Mouse (Mus musculus) embryonic facial prominence, embryonic 15.5 days (tissue): ENCODE measurements at regions not wholly inside any gene's neighbourhood (a gene's known extent, or its start where the extent isn't known, plus 50 kb on each side); places are given as distances from the start of the nearest gene placed in this dataset.

Experiments used
- ATAC-seq: fragments of 200-750 bp; cut with Nextera tagmentation; 2 replicates; pipeline ENCODE4 v1.8.0; 2017; ENCODE audit warnings: low read depth, moderate TSS enrichment; ENCODE audit not compliant: insufficient number of reproducible peaks, low FRiP score, low TSS enrichment
- H3K27ac ChIP-seq: fragments of 300-500 bp; sonication (generic); replicated peaks from 2 replicates; pipeline ENCODE4 v1.5.1; 2015; ENCODE audit warnings: mild to moderate bottlenecking, inconsistent platforms
- H3K27me3 ChIP-seq: fragments of 300-500 bp; sonication (generic); 2 replicates; pipeline ENCODE4 v1.6.1; 2015; ENCODE audit warnings: inconsistent platforms
- H3K36me3 ChIP-seq: fragments of 300-500 bp; sonication (generic); 2 replicates; pipeline ENCODE4 v1.6.1; 2015; ENCODE audit warnings: mild to moderate bottlenecking, inconsistent platforms
- H3K4me1 ChIP-seq: fragments of 300-500 bp; sonication (generic); 2 replicates; pipeline ENCODE4 v1.6.1; 2015; ENCODE audit warnings: inconsistent platforms
- H3K4me2 ChIP-seq: fragments of 300-500 bp; sonication (generic); replicated peaks from 2 replicates; pipeline ENCODE4 v1.6.1; 2015; ENCODE audit warnings: mild to moderate bottlenecking, inconsistent platforms
- H3K4me3 ChIP-seq: fragments of 300-500 bp; sonication (generic); replicated peaks from 2 replicates; pipeline ENCODE4 v1.5.1; 2015; ENCODE audit warnings: mild to moderate bottlenecking, inconsistent platforms
- H3K9ac ChIP-seq: fragments of 300-500 bp; sonication (generic); 2 replicates; pipeline ENCODE4 v1.6.1; 2015; ENCODE audit warnings: inconsistent platforms
- H3K9me3 ChIP-seq: fragments of 300-500 bp; sonication (generic); replicated peaks from 2 replicates; pipeline ENCODE4 v1.6.1; 2016; ENCODE audit warnings: inconsistent platforms
- WGBS: fragments of 180-500 bp; shearing (Covaris S2); methylation state at CpG from one replicate; pipeline ENCODE4 v1.1.7; 2015; 5-methylcytosine and 5-hydroxymethylcytosine counted together

DNA sequence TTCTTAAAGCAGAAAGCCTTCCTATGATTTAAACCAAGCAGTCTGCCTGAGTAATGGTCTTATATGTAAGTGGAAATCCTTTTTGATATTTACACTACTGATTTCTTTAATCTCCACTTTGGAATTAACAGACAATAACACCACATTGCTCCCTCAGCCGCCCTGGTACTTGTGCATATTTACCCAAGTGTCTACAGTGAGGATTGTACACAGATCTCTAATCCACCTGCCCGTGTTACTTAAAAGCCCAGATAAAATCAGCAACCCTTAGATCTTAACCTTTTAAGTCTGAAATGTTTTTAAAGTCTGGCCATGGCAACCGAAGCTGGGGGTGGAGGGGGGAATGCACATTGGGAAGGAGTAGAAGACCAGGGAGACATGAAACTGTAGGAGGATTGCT lies 382.3 kb upstream of the Nr2f2 start:
- H3K27me3 ChIP-seq: no peaks in the 10 kb centered on the region
- no peak overlapping the region for H3K4me2 ChIP-seq
- H3K4me3 ChIP-seq: no peak overlapping the region
- H3K4me1 ChIP-seq: peaks cover 4% of the 10 kb centered on the region; the same call in 1 of the 2 replicates
- no peak overlapping the region for H3K9ac ChIP-seq
- no peak for ATAC-seq
- WGBS: 34% methylated on average over 3 of the region's 3 CpGs
- H3K36me3 ChIP-seq: no peaks in the 10 kb centered on the region
- no peak overlapping the region for H3K27ac ChIP-seq
- H3K9me3 ChIP-seq: no peaks in the 10 kb centered on the region

GRCm38 (mm10) chr7:70748345-70748744 lies 381.8 kb upstream of the Nr2f2 start:
- Histone ChIP-seq H3K27me3 (no peaks in the 10 kb centered on the region), H3K4me1 (peaks cover 4% of the 10 kb centered on the region; the same call in 1 of the 2 replicates), H3K9ac (no peak overlapping the region), H3K4me2 (no peak overlapping the region), H3K4me3 (no peak overlapping the region), H3K27ac (no peak overlapping the region), H3K9me3 (no peaks in the 10 kb centered on the region), H3K36me3 (no peaks in the 10 kb centered on the region)
- no peak for ATAC-seq
- WGBS: 27% methylated on average over 8 of the region's 8 CpGs

DNA sequence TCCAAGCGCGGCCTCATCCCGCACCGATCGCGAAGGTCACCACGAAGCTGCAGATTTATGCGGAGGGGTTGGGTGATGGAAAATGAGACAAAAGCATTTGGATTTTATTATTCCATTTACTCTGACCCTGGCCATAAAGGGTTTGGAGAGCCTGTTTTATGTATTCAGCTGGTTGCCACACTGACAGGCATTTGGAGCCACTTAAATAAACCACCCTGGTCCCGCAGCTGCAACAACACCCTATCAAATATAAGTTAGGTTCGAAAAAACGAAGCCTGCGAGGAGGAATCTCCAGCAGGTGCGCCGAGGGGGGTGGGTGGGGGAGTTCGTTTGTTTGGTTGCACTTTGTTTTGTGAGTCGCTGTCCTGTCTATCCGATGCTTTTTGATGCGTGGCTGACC lies 377.8 kb upstream of the Nr2f2 start:
- WGBS: 39% methylated on average over 18 of the region's 18 CpGs
- Histone ChIP-seq H3K4me3 (no peak overlapping the region), H3K36me3 (no peaks in the 10 kb centered on the region), H3K4me1 (peaks cover 4% of the 10 kb centered on the region; the same call in 1 of the 2 replicates), H3K4me2 (no peak overlapping the region), H3K9ac (no peak overlapping the region), H3K27me3 (no peaks in the 10 kb centered on the region), H3K27ac (no peak overlapping the region), H3K9me3 (no peaks in the 10 kb centered on the region)
- no peak for ATAC-seq

DNA sequence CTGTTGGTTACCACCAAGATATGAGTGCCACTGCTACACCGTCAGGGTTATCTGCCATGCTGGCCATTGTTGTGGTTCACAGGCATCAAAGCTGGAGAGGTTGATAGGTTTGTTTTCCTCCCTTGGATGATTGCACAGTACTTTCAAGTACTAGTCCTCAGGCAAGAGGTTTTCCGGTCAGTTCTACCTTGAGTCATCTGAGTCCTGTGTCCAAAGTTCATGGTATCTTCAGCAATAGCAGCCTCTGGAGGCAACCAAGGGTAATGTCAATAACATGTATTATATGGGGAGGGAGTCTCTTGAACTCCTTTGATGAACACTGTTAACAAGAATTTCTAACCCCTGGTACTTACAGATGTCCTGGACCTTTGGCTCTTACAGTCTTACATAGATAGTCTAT lies 369.1 kb upstream of the Nr2f2 start:
- Histone ChIP-seq H3K27me3 (no peaks in the 10 kb centered on the region), H3K4me1 (no peaks in the 10 kb centered on the region), H3K9me3 (no peaks in the 10 kb centered on the region), H3K4me2 (no peak overlapping the region), H3K36me3 (no peaks in the 10 kb centered on the region), H3K9ac (no peak overlapping the region), H3K4me3 (no peak overlapping the region), H3K27ac (no peak overlapping the region)
- no peak for ATAC-seq
- WGBS: 94% methylated on average over 2 of the region's 2 CpGs

GRCm38 (mm10) chr7:70733501-70733900 lies 367.0 kb upstream of the Nr2f2 start:
- Histone ChIP-seq H3K9ac (no peak overlapping the region), H3K4me2 (no peak overlapping the region), H3K36me3 (no peaks in the 10 kb centered on the region), H3K9me3 (no peaks in the 10 kb centered on the region), H3K27me3 (no peaks in the 10 kb centered on the region), H3K4me1 (no peaks in the 10 kb centered on the region), H3K27ac (no peak overlapping the region), H3K4me3 (no peak overlapping the region)
- no peak for ATAC-seq

DNA sequence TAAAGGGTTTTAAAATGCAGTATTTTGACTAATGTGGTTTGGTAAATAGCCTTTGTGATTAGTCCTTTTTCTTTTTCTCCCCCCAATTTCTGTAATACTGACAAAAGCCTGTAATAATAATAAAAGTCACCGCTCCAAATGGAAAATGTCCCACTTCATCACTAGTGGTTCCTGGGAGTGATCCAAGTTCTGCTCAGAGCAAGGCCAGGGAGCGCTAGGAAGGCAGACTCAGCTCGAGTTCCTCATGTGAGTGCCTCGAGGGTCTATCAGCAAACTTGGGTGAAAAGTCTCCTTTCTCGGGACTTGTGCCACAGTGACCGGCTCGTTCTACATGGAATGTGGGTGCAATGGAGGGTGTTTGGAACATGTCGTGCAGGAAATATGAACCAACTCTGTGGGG lies 363.4 kb upstream of the Nr2f2 start:
- WGBS: 81% methylated on average over 8 of the region's 8 CpGs

GRCm38 (mm10) chr7:70718149-70718765 lies 351.7 kb upstream of the Nr2f2 start:
- no peaks in the 10 kb centered on the region for H3K9me3 ChIP-seq
- H3K4me1 ChIP-seq: no peaks in the 10 kb centered on the region
- no peak overlapping the region for H3K27ac ChIP-seq
- H3K4me3 ChIP-seq: no peak overlapping the region
- H3K27me3 ChIP-seq: no peaks in the 10 kb centered on the region
- H3K36me3 ChIP-seq: no peaks in the 10 kb centered on the region
- 61% methylated on average over 18 of the region's 18 CpGs for WGBS
- no peak for ATAC-seq
- H3K4me2 ChIP-seq: no peak overlapping the region
- no peak overlapping the region for H3K9ac ChIP-seq

More for the DNA sequence above, 363.4 kb upstream of the Nr2f2 start:
- H3K36me3 ChIP-seq: no peaks in the 10 kb centered on the region
- H3K27me3 ChIP-seq: no peaks in the 10 kb centered on the region
- no peak overlapping the region for H3K9ac ChIP-seq
- no peak overlapping the region for H3K4me3 ChIP-seq
- no peak overlapping the region for H3K27ac ChIP-seq
- H3K4me1 ChIP-seq: no peaks in the 10 kb centered on the region
- no peak for ATAC-seq
- H3K4me2 ChIP-seq: no peak overlapping the region
- H3K9me3 ChIP-seq: no peaks in the 10 kb centered on the region

DNA sequence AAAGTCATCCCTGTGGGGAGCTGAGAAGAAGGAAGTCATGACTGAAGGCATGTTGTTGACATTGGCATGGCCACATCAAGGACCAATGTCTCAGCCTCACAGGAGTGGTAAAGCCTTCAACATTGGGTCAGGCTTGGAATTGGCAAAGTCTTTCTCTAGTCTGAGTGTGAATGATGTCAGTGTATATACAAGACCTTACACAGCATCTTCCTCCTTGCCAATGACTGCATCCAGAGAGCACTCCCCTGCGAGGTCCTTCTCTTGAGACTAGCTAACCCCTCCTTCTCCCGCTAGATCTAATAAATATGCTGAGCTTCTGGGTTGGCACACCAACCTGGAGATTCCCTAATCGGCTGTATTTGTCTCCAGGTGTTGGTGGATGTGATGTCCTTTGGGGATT lies 351.1 kb upstream of the Nr2f2 start:
- Histone ChIP-seq H3K4me2 (no peak overlapping the region), H3K4me1 (no peaks in the 10 kb centered on the region), H3K27me3 (no peaks in the 10 kb centered on the region), H3K4me3 (no peak overlapping the region), H3K9ac (no peak overlapping the region), H3K36me3 (no peaks in the 10 kb centered on the region), H3K9me3 (no peaks in the 10 kb centered on the region), H3K27ac (no peak overlapping the region)
- no peak for ATAC-seq
- 80% methylated on average over 3 of the region's 3 CpGs for WGBS

- Histone ChIP-seq H3K4me3 (no peak overlapping the region), H3K36me3 (no peaks in the 10 kb centered on the region), H3K27ac (no peak overlapping the region), H3K4me1 (no peaks in the 10 kb centered on the region), H3K27me3 (no peaks in the 10 kb centered on the region), H3K4me2 (no peak overlapping the region), H3K9ac (no peak overlapping the region), H3K9me3 (no peaks in the 10 kb centered on the region)
- ATAC-seq: no peak
- WGBS: 74% methylated on average over 4 of the region's 4 CpGs
These were observed 350.4 kb upstream of the Nr2f2 start for GRCm38 (mm10) chr7:70716811-70717458.

DNA sequence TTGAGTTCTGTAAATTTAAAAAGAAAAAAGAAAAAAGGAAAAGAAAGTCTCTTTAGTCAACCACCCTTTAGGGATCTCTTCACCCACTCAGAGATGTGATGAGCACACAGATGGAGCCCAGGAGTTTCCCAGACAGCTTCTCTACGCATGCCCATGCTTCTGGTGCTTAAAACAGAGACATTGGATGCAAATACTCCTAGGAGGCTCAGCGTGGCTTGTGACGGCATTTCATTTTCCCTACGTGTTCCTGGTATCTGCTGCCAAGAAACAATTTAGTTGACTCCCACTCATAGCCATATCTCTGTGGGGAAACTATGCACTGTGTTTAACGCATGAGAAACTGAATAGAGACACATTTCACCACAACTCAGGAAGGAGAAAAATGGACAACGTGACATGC lies 345.6 kb upstream of the Nr2f2 start:
- no peak overlapping the region for H3K4me2 ChIP-seq
- no peaks in the 10 kb centered on the region for H3K36me3 ChIP-seq
- no peak for ATAC-seq
- H3K4me3 ChIP-seq: no peak overlapping the region
- no peak overlapping the region for H3K27ac ChIP-seq
- no peak overlapping the region for H3K9ac ChIP-seq
- no peaks in the 10 kb centered on the region for H3K4me1 ChIP-seq
- 67% methylated on average over 6 of the region's 6 CpGs for WGBS
- H3K27me3 ChIP-seq: no peaks in the 10 kb centered on the region
- no peaks in the 10 kb centered on the region for H3K9me3 ChIP-seq

GRCm38 (mm10) chr7:70706281-70706680 lies 339.7 kb upstream of the Nr2f2 start:
- no peak overlapping the region for H3K9ac ChIP-seq
- 41% methylated on average over 9 of the region's 9 CpGs for WGBS
- H3K27ac ChIP-seq: no peak overlapping the region
- ATAC-seq: no peak
- no peak overlapping the region for H3K4me3 ChIP-seq
- H3K27me3 ChIP-seq: no peaks in the 10 kb centered on the region
- H3K4me1 ChIP-seq: no peaks in the 10 kb centered on the region
- no peaks in the 10 kb centered on the region for H3K36me3 ChIP-seq
- no peak overlapping the region for H3K4me2 ChIP-seq
- no peaks in the 10 kb centered on the region for H3K9me3 ChIP-seq

DNA sequence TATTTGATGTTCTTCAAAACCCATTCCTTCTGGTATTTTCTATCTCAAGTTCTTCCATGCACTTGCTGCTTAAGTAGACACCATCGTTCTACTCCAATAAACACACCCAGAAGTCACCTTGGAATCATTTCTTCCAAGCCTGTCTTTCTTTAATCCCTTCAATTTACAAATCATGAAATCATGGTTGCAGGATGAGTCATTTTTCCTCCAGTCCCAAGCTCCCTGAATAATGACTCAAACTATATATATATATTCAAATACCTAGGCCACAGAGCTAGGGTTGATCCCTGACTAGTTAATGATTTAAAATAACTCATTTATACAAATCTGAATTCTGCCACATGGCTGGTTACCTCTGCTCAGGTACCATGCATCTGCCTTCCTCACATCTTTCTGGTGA lies 337.2 kb upstream of the Nr2f2 start:
- Histone ChIP-seq H3K36me3 (no peaks in the 10 kb centered on the region), H3K4me2 (no peak overlapping the region), H3K9me3 (no peaks in the 10 kb centered on the region), H3K4me1 (no peaks in the 10 kb centered on the region), H3K27me3 (no peaks in the 10 kb centered on the region), H3K27ac (no peak overlapping the region), H3K4me3 (no peak overlapping the region), H3K9ac (no peak overlapping the region)
- no peak for ATAC-seq
- 87% methylated on average over 1 of the region's 1 CpGs for WGBS
